Mouse (Mus musculus): ENCODE measurements around the gene Lamtor1. TPM values are rescaled to one million over a fixed set of nuclear protein-coding genes. Genes with fewer than 3 reads are reported as not detected.

The Lamtor1 gene
- total RNA-seq, 1 experiment: 106 TPM

- in situ Hi-C loops (cut with MboI; ENCODE audit: low sequenced_read_pairs in 2 of 2, unreplicated experiment in 2 of 2): loop anchor here in 1 of 2 experiments (10.0 kb wide), 1 partner anchor 147 kb away; no protein-coding TSS in a partner anchor
- no peaks in the 10 kb centered on the region for H3K36me3 ChIP-seq (ENCODE audit: control insufficient read depth, insufficient read depth, low read length, poor library complexity, severe bottlenecking)
- no peaks in the 10 kb centered on the region for H3K9me3 ChIP-seq (ENCODE audit: control insufficient read depth, insufficient read depth, low read depth, low read length)
- H3K4me3 ChIP-seq (ENCODE audit: insufficient read depth in 1 of 2, low read depth in 1 of 2, low read length in 2 of 2, poor library complexity in 1 of 2, severe bottlenecking in 1 of 2): no peak overlapping the region
- no peaks in the 10 kb centered on the region for H3K4me1 ChIP-seq (ENCODE audit: control insufficient read depth in 2 of 2, insufficient read depth in 2 of 2, low read length in 2 of 2, poor library complexity in 1 of 2)
- TF ChIP-seq MAFK (IDR thresholded peaks at IDR 0.05; ENCODE audit: insufficient read depth, low read depth, low read length) (no peak), ZNF384 (IDR thresholded peaks at IDR 0.05; ENCODE audit: low read depth, low read length) (no peak), CHD2 (IDR thresholded peaks at IDR 0.05; ENCODE audit: low read depth, low read length) (no peak), ZC3H11A (IDR thresholded peaks at IDR 0.05; ENCODE audit: borderline replicate concordance, low read depth, low read length) (no peak), HCFC1 (IDR thresholded peaks at IDR 0.05; ENCODE audit: borderline replicate concordance, insufficient read depth, low read length) (no peak)
- no peak overlapping the region for H3K9ac ChIP-seq (ENCODE audit: insufficient read depth, low read depth, low read length, poor library complexity, severe bottlenecking)
- H3K27ac ChIP-seq (ENCODE audit: insufficient read depth, low read depth, low read length, poor library complexity, severe bottlenecking): no peak overlapping the region
- DNase-seq (ENCODE audit: low read depth, low spot score): no peak
Measured at GRCm38 (mm10) chr7:101928093-101928492, 22.4 kb downstream of the Lamtor1 start.

- in situ Hi-C loops (cut with MboI; ENCODE audit: low sequenced_read_pairs in 2 of 2, unreplicated experiment in 2 of 2): no loop called here
- Histone ChIP-seq H3K4me1 (ENCODE audit: control insufficient read depth in 2 of 2, insufficient read depth in 2 of 2, low read length in 2 of 2, poor library complexity in 1 of 2) (no peaks in the 10 kb centered on the region), H3K27ac (ENCODE audit: insufficient read depth, low read depth, low read length, poor library complexity, severe bottlenecking) (no peak overlapping the region), H3K4me3 (ENCODE audit: insufficient read depth in 1 of 2, low read depth in 1 of 2, low read length in 2 of 2, poor library complexity in 1 of 2, severe bottlenecking in 1 of 2) (peak overlapping the region in 1 of 2 experiments; percentile 79; a peak in 2 of 4 replicates), H3K9ac (ENCODE audit: insufficient read depth, low read depth, low read length, poor library complexity, severe bottlenecking) (no peak overlapping the region), H3K9me3 (ENCODE audit: control insufficient read depth, insufficient read depth, low read depth, low read length) (no peaks in the 10 kb centered on the region), H3K36me3 (ENCODE audit: control insufficient read depth, insufficient read depth, low read length, poor library complexity, severe bottlenecking) (no peaks in the 10 kb centered on the region)
- no peak for DNase-seq (ENCODE audit: low read depth, low spot score)
- no peak for TF ChIP-seq ZC3H11A (IDR thresholded peaks at IDR 0.05; ENCODE audit: borderline replicate concordance, low read depth, low read length)
- TF ChIP-seq HCFC1 (IDR thresholded peaks at IDR 0.05; ENCODE audit: borderline replicate concordance, insufficient read depth, low read length): no peak
- no peak for TF ChIP-seq ZNF384 (IDR thresholded peaks at IDR 0.05; ENCODE audit: low read depth, low read length)
- no peak for TF ChIP-seq CHD2 (IDR thresholded peaks at IDR 0.05; ENCODE audit: low read depth, low read length)
- no peak for TF ChIP-seq MAFK (IDR thresholded peaks at IDR 0.05; ENCODE audit: insufficient read depth, low read depth, low read length)
Measured at GRCm38 (mm10) chr7:101932551-101932950, 26.8 kb downstream of the Lamtor1 start.

- in situ Hi-C loops (cut with MboI; ENCODE audit: low sequenced_read_pairs in 2 of 2, unreplicated experiment in 2 of 2): no loop called here
Measured at GRCm38 (mm10) chr7:101933300-101933699, 27.6 kb downstream of the Lamtor1 start.

GRCm38 (mm10) chr7:101933751-101934240 lies 28.1 kb downstream of the Lamtor1 start, which contains the start of the genes Lrrc51 and Numa1:
Gene Lrrc51 (minus strand): TSS chr7:101933895.
Gene Numa1 (plus strand): TSS chr7:101934111.
- in situ Hi-C loops (cut with MboI; ENCODE audit: low sequenced_read_pairs in 2 of 2, unreplicated experiment in 2 of 2): no loop called here
- no peaks in the 10 kb centered on the region for H3K9me3 ChIP-seq (ENCODE audit: control insufficient read depth, insufficient read depth, low read depth, low read length)
- H3K4me3 ChIP-seq (ENCODE audit: insufficient read depth in 1 of 2, low read depth in 1 of 2, low read length in 2 of 2, poor library complexity in 1 of 2, severe bottlenecking in 1 of 2): peak within 1 kb of the TSS; percentile 83 to 98
- TF ChIP-seq HCFC1 (IDR thresholded peaks at IDR 0.05; ENCODE audit: borderline replicate concordance, insufficient read depth, low read length) (peak; percentile 94), ZC3H11A (IDR thresholded peaks at IDR 0.05; ENCODE audit: borderline replicate concordance, low read depth, low read length) (no peak)
- DNase-seq (ENCODE audit: low read depth, low spot score): peak; percentile 99
- H3K9ac ChIP-seq (ENCODE audit: insufficient read depth, low read depth, low read length, poor library complexity, severe bottlenecking): peak within 1 kb of the TSS; percentile 99
- peak within 1 kb of the TSS; percentile 91 for H3K27ac ChIP-seq (ENCODE audit: insufficient read depth, low read depth, low read length, poor library complexity, severe bottlenecking)
- H3K4me1 ChIP-seq (ENCODE audit: control insufficient read depth in 2 of 2, insufficient read depth in 2 of 2, low read length in 2 of 2, poor library complexity in 1 of 2): peaks cover 0 to 2% of the 10 kb centered on the region in 2 experiments; a peak in 1 of 4 replicates
- H3K36me3 ChIP-seq (ENCODE audit: control insufficient read depth, insufficient read depth, low read length, poor library complexity, severe bottlenecking): no peaks in the 10 kb centered on the region

More at GRCm38 (mm10) chr7:101933300-101933699, 27.6 kb downstream of the Lamtor1 start:
- H3K27ac ChIP-seq (ENCODE audit: insufficient read depth, low read depth, low read length, poor library complexity, severe bottlenecking): peak overlapping the region; percentile 69
- peak overlapping the region; percentile 89 for H3K9ac ChIP-seq (ENCODE audit: insufficient read depth, low read depth, low read length, poor library complexity, severe bottlenecking)
- peak overlapping the region; percentile 79 to 89 for H3K4me3 ChIP-seq (ENCODE audit: insufficient read depth in 1 of 2, low read depth in 1 of 2, low read length in 2 of 2, poor library complexity in 1 of 2, severe bottlenecking in 1 of 2)
- H3K36me3 ChIP-seq (ENCODE audit: control insufficient read depth, insufficient read depth, low read length, poor library complexity, severe bottlenecking): no peaks in the 10 kb centered on the region
- TF ChIP-seq HCFC1 (IDR thresholded peaks at IDR 0.05; ENCODE audit: borderline replicate concordance, insufficient read depth, low read length) (no peak), ZC3H11A (IDR thresholded peaks at IDR 0.05; ENCODE audit: borderline replicate concordance, low read depth, low read length) (no peak), MAFK (IDR thresholded peaks at IDR 0.05; ENCODE audit: insufficient read depth, low read depth, low read length) (no peak), CHD2 (IDR thresholded peaks at IDR 0.05; ENCODE audit: low read depth, low read length) (no peak), ZNF384 (IDR thresholded peaks at IDR 0.05; ENCODE audit: low read depth, low read length) (no peak)
- no peaks in the 10 kb centered on the region for H3K4me1 ChIP-seq (ENCODE audit: control insufficient read depth in 2 of 2, insufficient read depth in 2 of 2, low read length in 2 of 2, poor library complexity in 1 of 2)
- no peaks in the 10 kb centered on the region for H3K9me3 ChIP-seq (ENCODE audit: control insufficient read depth, insufficient read depth, low read depth, low read length)
- DNase-seq (ENCODE audit: low read depth, low spot score): peak; percentile 40
